Mouse (Mus musculus): ENCODE data around the gene En1. TPM values are rescaled to one million over a fixed set of nuclear protein-coding genes. Genes with fewer than 3 reads are reported as not detected.

En1 gene
- polyA plus RNA-seq, 1 experiment from 2014 or later = not detected

DNA sequence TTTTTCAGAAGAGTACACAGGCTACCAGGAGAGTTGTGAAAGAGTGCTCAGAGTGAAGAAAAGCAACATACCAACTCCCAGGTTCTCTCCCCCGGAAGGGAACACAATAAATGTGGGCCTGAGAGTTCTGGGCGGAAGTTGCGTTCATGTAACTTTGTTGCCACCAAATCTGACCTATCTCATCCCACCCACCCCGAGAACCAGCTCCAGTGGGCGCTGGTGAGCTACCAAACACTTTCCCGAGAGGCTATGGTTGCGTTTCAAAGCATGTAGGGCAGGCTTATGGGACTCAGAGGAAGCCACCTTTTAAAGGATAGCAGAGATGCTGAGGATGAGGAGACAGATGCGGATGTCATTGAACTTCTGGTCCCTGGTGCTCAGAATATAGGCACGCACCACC, 26.6 kb downstream of the En1 start:
- CTCF ChIA-PET = no interaction called here
- POLR2A ChIA-PET = no interaction called here
- in situ Hi-C loops (cut with MboI; ENCODE audit: low pct_unique_long_range_greater_than_20kb) = no loop called here
- DNase-seq (ENCODE audit: low read depth, low spot score) = no peak
- no peak for ATAC-seq
- peak; percentile 9 for TF ChIP-seq CTCF (IDR thresholded peaks at IDR 0.05)
- H3K27me3 ChIP-seq = peaks cover 28% of the 10 kb centered on the region

DNA sequence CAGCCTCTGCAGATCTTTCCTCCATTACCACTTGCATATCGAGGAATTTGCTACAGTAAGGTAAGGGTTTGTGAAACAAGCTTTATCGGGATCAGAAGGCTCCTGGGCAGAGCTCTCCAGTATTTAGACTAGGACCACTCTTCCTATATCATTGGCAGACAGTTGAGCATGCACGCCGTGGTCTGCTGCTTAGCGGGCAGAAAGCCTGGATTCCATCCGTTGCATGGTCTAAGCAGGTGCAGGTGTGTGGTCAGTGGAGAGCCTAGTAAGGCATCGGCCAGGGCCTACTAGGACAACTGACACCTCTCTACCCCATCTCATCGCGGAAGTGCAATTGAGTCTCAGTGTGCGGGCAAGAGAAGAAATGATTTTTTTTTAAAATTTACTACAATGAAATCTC, 41.2 kb downstream of the En1 start:
- H3K27me3 ChIP-seq = peaks cover 34% of the 10 kb centered on the region
- DNase-seq (ENCODE audit: low read depth, low spot score) = no peak
- in situ Hi-C loops (cut with MboI; ENCODE audit: low pct_unique_long_range_greater_than_20kb) = no loop called here
- no peak for ATAC-seq
- no peak for TF ChIP-seq CTCF (IDR thresholded peaks at IDR 0.05)
- CTCF ChIA-PET = no interaction called here
- POLR2A ChIA-PET = no interaction called here

DNA sequence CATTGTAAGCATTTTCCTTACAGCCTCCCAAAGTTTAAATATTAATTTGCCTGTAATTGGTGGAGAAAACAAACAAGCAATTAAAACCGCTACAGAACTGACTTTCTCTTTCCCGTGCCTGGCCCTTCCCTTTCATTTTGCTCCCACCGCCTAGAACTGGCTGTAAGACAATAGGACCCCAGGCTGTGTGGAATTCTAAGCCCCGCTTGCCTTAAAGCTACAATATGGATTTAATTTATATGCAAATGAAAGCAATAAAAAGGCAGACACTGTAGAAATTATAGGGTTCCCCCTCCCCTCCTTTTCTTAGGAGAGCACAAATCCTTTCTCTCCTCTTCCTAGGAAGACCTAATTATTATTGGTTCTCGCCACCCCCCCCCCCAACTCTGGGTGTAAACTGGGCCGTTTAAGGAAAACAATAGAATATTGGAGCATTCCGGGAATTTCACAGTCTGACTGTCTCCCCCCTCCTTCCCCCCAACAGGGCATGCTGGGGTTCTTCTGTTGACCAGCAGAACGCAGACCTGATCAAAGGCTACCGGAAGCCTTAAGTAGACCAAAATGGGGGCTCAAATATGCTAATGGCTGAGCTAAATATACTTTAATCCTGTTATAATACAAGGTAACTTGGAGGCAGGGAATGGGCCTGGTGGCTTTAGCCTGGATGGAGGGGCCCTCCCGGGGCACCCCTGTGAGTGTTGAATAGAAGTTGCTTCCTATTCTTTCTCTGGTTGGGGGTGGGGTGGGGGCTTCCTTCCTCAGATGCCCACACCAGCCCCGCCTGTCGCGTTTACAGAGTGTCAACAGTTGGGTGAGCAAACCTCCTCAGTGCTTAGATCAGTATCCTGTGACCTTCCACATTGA, 41.9 kb downstream of the En1 start:
- peaks cover 31% of the 10 kb centered on the region for H3K27me3 ChIP-seq
- POLR2A ChIA-PET = no interaction called here
- ATAC-seq (no peak), DNase-seq (ENCODE audit: low read depth, low spot score) (no peak)
- in situ Hi-C loops (cut with MboI; ENCODE audit: low pct_unique_long_range_greater_than_20kb) = no loop called here
- TF ChIP-seq CTCF (IDR thresholded peaks at IDR 0.05) = no peak
- CTCF ChIA-PET = interaction anchor here (0.9 kb wide), 1 partner anchor 11 kb away, joined by 3 read pairs; no protein-coding TSS in a partner anchor

DNA sequence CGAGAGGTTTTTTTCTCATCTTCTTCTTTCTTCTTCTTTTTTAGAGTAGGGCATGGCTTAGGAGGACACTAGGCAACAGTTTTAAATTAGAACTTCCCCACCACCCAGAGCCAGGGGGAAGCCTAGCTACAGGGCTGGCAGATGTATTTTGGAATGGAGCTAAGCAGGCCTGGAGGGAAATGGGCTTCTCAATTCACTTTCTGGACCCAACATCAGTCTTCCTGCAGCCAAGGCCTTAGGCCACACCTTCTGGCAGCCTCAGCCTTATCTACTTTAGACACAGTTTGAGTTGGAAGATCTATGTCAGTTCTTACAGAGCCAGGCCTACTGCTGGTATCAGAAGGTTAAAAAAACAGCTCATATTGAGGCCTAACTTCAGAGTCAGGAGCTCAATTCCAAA, 42.5 kb downstream of the En1 start:
- CTCF ChIA-PET = interaction anchor here (0.9 to 1.7 kb wide), 2 partner anchors 10 to 21 kb away, joined by 3 read pairs; no protein-coding TSS in a partner anchor
- POLR2A ChIA-PET = no interaction called here
- ATAC-seq (no peak), DNase-seq (ENCODE audit: low read depth, low spot score) (no peak)
- in situ Hi-C loops (cut with MboI; ENCODE audit: low pct_unique_long_range_greater_than_20kb) = no loop called here
- no peak for TF ChIP-seq CTCF (IDR thresholded peaks at IDR 0.05)
- peaks cover 31% of the 10 kb centered on the region for H3K27me3 ChIP-seq

DNA sequence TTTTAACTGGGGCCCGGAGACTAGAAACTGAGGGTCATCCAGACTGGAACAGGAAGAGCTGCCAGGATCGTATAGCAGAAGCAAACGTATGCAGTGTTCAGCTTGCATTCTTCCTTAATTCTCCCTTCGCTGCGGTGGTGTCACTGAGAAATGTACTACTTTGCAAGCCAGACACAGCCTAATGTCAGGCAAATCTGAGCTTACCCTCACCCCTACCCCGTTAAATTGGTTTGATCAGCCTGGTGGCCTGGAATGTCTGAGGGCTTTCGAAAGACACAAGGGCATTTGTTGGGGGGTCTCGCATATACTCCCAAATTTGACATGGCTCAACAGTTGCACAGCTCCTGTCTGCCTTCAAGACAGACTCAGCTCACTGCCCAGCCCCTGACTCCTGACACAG, 47.9 kb downstream of the En1 start:
- in situ Hi-C loops (cut with MboI; ENCODE audit: low pct_unique_long_range_greater_than_20kb) = no loop called here
- CTCF ChIA-PET = no interaction called here
- H3K27me3 ChIP-seq = peaks cover 27% of the 10 kb centered on the region
- ATAC-seq = no peak
- POLR2A ChIA-PET = no interaction called here
- TF ChIP-seq CTCF (IDR thresholded peaks at IDR 0.05) = no peak
- DNase-seq (ENCODE audit: low read depth, low spot score) = no peak

DNA sequence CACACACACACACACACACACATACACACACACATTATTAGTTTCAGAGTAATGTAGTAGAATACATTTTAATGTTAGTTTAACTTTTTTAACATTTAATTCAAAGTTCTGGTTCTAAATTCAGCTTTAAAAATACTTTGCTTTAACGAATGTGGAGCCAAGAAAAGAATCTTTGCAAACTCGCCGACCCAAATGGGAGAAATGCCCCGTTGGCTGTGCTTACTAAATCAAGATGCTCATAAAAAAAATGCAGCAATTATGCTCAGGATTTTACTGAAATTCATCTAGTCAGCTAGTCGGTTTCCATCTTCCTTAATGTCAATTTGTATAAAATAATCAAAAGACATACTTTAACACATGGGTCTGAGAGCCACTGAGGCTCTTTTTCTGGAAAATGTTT, 49.8 kb downstream of the En1 start:
- ChIA-PET POLR2A (no interaction called here), CTCF (no interaction called here)

DNA sequence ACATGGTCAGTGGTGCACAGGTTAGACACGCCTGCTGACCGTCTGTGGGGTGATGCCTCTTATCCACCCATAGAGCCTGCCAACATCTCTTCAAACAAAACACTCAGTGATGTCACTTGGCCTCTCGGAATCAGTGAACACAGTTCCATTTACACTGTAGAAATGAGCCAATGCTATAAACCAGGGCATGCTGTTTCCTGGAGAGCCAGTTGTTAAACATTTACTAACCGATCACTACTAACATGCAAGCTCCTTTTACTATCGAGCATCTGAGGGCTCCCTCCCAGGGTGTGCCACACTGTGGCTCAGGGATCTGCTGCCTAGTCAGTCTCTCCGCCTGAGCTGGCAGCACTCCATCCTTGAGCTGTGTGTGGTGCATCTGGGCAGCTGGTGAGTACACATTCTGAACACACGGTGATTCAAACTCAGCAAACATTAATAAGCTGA, 52.8 kb downstream of the En1 start:
- H3K27me3 ChIP-seq = peaks cover 6% of the 10 kb centered on the region
- ChIA-PET POLR2A (no interaction called here), CTCF (interaction anchor here (1.0 to 1.1 kb wide), 2 partner anchors 9 to 10 kb away, joined by 3 read pairs; no protein-coding TSS in a partner anchor)
- DNase-seq (ENCODE audit: low read depth, low spot score) (peak; percentile 6), ATAC-seq (peak; percentile 44)
- in situ Hi-C loops (cut with MboI; ENCODE audit: low pct_unique_long_range_greater_than_20kb) = no loop called here
- TF ChIP-seq CTCF (IDR thresholded peaks at IDR 0.05) = no peak

More for the DNA sequence above, 49.8 kb downstream of the En1 start:
- TF ChIP-seq CTCF (IDR thresholded peaks at IDR 0.05) = no peak
- ATAC-seq (no peak), DNase-seq (ENCODE audit: low read depth, low spot score) (no peak)
- in situ Hi-C loops (cut with MboI; ENCODE audit: low pct_unique_long_range_greater_than_20kb) = no loop called here
- H3K27me3 ChIP-seq = peaks cover 18% of the 10 kb centered on the region

Other genes starting within 250 kb of the En1 start
- gene Marco, start 97.4 kb upstream of the En1 start, polyA plus RNA-seq (2021) = not detected